Mouse (Mus musculus): Measurements from ENCODE around the gene Zfp770. TPM values are rescaled to one million over a fixed set of nuclear protein-coding genes. Genes with fewer than 3 reads are reported as not detected.

Zfp770 gene
- total and polyA plus RNA-seq, 3 experiments, result 0.29 to 11.6 (median 10.4) TPM

- DNase-seq, result no peak
Measured at GRCm38 (mm10) chr2:114143842-114144241, 57.4 kb downstream of the Zfp770 start.

Small RNA genes lying within 50 kb of the gene (microRNA-seq; reads per million reads assigned to microRNA genes)
- 0 reads per million in 2 experiments for gene Mir7002

Other genes with a start within 250 kb of the Zfp770 start
- 1 to 10 TPM; 2.7 to 7.0 TPM for gene Gjd2, start 187.8 kb downstream of the Zfp770 start, total RNA-seq (2021)
- gene Gjd2, start 187.8 kb downstream of the Zfp770 start, polyA plus RNA-seq (2012; rRNA removed), result 2.5 and 3.7 TPM in 2 replicates
- not detected for gene Actc1, start 147.9 kb downstream of the Zfp770 start, total RNA-seq (2021)
- gene Actc1, start 147.9 kb downstream of the Zfp770 start, polyA plus RNA-seq (2012; rRNA removed), result 0.10 and 0.11 TPM in 2 replicates
- 10 to 100 TPM; 32.5 to 40.9 TPM for gene Aqr, start 14.4 kb downstream of the Zfp770 start, total RNA-seq (2021)
- 13.6 and 18.0 TPM in 2 replicates for gene Aqr, start 14.4 kb downstream of the Zfp770 start, polyA plus RNA-seq (2012; rRNA removed)

Data from adrenal gland, adult 2 months (tissue).